Mouse (Mus musculus) forebrain, embryonic 16.5 days (tissue): ENCODE measurements around the gene Hes2. TPM values are rescaled to one million over a fixed set of nuclear protein-coding genes. Genes with fewer than 3 reads are reported as not detected.

Experiments used
- ATAC-seq: fragments of 200-750 bp; cut with Nextera tagmentation; 2 replicates; pipeline ENCODE4 v1.8.0; 2017; ENCODE audit warnings: mild to moderate bottlenecking, moderate library complexity
- H3K27ac ChIP-seq: fragments of 300-500 bp; sonication (generic); 2 replicates; pipeline ENCODE4 v1.5.1; 2014; ENCODE audit warnings: low read length, control low read depth
- H3K27me3 ChIP-seq: fragments of 300-500 bp; sonication (generic); replicated peaks from 2 replicates; pipeline ENCODE4 v1.6.1; 2014; ENCODE audit warnings: low read length; ENCODE audit not compliant: control insufficient read depth, insufficient read depth
- H3K36me3 ChIP-seq: fragments of 300-500 bp; sonication (generic); 2 replicates; pipeline ENCODE4 v1.6.1; 2014; ENCODE audit not compliant: control insufficient read depth, insufficient read depth
- H3K4me1 ChIP-seq: fragments of 300-500 bp; sonication (generic); replicated peaks from 2 replicates; pipeline ENCODE4 v1.6.1; 2014; ENCODE audit warnings: low read length; ENCODE audit not compliant: control insufficient read depth, insufficient read depth
- H3K4me2 ChIP-seq: fragments of 300-500 bp; sonication (generic); 2 replicates; pipeline ENCODE4 v1.6.1; 2014; ENCODE audit warnings: mild to moderate bottlenecking, low read length, control low read depth
- H3K4me3 ChIP-seq: fragments of 300-500 bp; sonication (generic); replicated peaks from 2 replicates; pipeline ENCODE4 v1.5.1; 2014; ENCODE audit warnings: mild to moderate bottlenecking, low read length, control low read depth
- H3K9ac ChIP-seq: fragments of 300-500 bp; sonication (generic); replicated peaks from 2 replicates; pipeline ENCODE4 v1.6.1; 2014; ENCODE audit warnings: low read depth, low read length, control low read depth
- H3K9me3 ChIP-seq: fragments of 300-500 bp; sonication (generic); 2 replicates; pipeline ENCODE4 v1.6.1; 2016; ENCODE audit warnings: low read length; ENCODE audit not compliant: control insufficient read depth
- WGBS: fragments of 180-500 bp; shearing (Covaris S2); extraction: QIAGEN DNeasy Blood & Tissue Kit; methylation state at CpG from one replicate; pipeline ENCODE4 v1.1.7; 2014; 5-methylcytosine and 5-hydroxymethylcytosine counted together
- polyA plus RNA-seq: library from polyadenylated mRNA; unstranded; fragments of >200 nt; fragmentation: Nextera tagmentation; extraction: Ambion mirVana; gene quantifications from 2 replicates; pipeline ENCODE4 v1.2.1, GENCODE M21; 2015

The Hes2 gene
- polyA plus RNA-seq, 1 experiment from 2014 or later = not detected

GRCm38 (mm10) chr4:152169103-152169502 lies 10.4 kb downstream of the Hes2 start:
- 81% methylated on average over 7 of the region's 7 CpGs for WGBS
- no peak overlapping the region for H3K9ac ChIP-seq
- 0 out of 2 replicates have a peak, but pooled peaks cover 3% of the 10 kb centered on the region for H3K4me1 ChIP-seq
- no peak overlapping the region for H3K4me2 ChIP-seq
- 0 out of 2 replicates have a peak, but pooled peaks cover 2% of the 10 kb centered on the region for H3K9me3 ChIP-seq
- no peak overlapping the region for H3K4me3 ChIP-seq
- H3K27ac ChIP-seq = no peak overlapping the region
- ATAC-seq = no peak
- no peaks in the 10 kb centered on the region; the same call in 1 of the 2 replicates for H3K27me3 ChIP-seq
- H3K36me3 ChIP-seq = no peaks in the 10 kb centered on the region

- ATAC-seq = no peak
- no peak overlapping the region for H3K4me2 ChIP-seq
- H3K9ac ChIP-seq = no peak overlapping the region
- H3K4me3 ChIP-seq = no peak overlapping the region
- no peaks in the 10 kb centered on the region for H3K36me3 ChIP-seq
- H3K4me1 ChIP-seq = 0 out of 2 replicates have a peak, but pooled peaks cover 3% of the 10 kb centered on the region
- WGBS = 86% methylated on average over 10 of the region's 10 CpGs
- no peak overlapping the region for H3K27ac ChIP-seq
- no peaks in the 10 kb centered on the region; the same call in 1 of the 2 replicates for H3K27me3 ChIP-seq
- H3K9me3 ChIP-seq = 0 out of 2 replicates have a peak, but pooled peaks cover 2% of the 10 kb centered on the region
These were observed 11.6 kb downstream of the Hes2 start for GRCm38 (mm10) chr4:152170286-152170685.

- H3K4me2 ChIP-seq = no peak overlapping the region
- H3K4me3 ChIP-seq = no peak overlapping the region
- no peaks in the 10 kb centered on the region for H3K36me3 ChIP-seq
- ATAC-seq = no peak
- no peak overlapping the region for H3K9ac ChIP-seq
- H3K27me3 ChIP-seq = peaks cover 2% of the 10 kb centered on the region
- H3K27ac ChIP-seq = no peak overlapping the region
- 0 out of 2 replicates have a peak, but pooled peaks cover 3% of the 10 kb centered on the region for H3K4me1 ChIP-seq
- 0 out of 2 replicates have a peak, but pooled peaks cover 2% of the 10 kb centered on the region for H3K9me3 ChIP-seq
- 90% methylated on average over 6 of the region's 6 CpGs for WGBS
These were observed 12.9 kb downstream of the Hes2 start for GRCm38 (mm10) chr4:152171543-152171942.

GRCm38 (mm10) chr4:152173041-152173440 lies 14.4 kb downstream of the Hes2 start:
- no peak for ATAC-seq
- 0 out of 2 replicates have a peak, but pooled peaks cover 2% of the 10 kb centered on the region for H3K9me3 ChIP-seq
- under 1% methylated on average over 5 of the region's 5 CpGs for WGBS
- no peaks in the 10 kb centered on the region for H3K36me3 ChIP-seq
- peaks cover 3% of the 10 kb centered on the region; the same call in 1 of the 2 replicates for H3K4me1 ChIP-seq
- H3K4me3 ChIP-seq = no peak overlapping the region
- no peak overlapping the region for H3K4me2 ChIP-seq
- no peak overlapping the region for H3K27ac ChIP-seq
- H3K9ac ChIP-seq = no peak overlapping the region
- H3K27me3 ChIP-seq = peaks cover 3% of the 10 kb centered on the region

- H3K9ac ChIP-seq = no peak overlapping the region
- H3K9me3 ChIP-seq = 0 out of 2 replicates have a peak, but pooled peaks cover 2% of the 10 kb centered on the region
- peaks cover 3% of the 10 kb centered on the region for H3K27me3 ChIP-seq
- no peak overlapping the region for H3K4me3 ChIP-seq
- WGBS = 83% methylated on average over 9 of the region's 9 CpGs
- H3K36me3 ChIP-seq = no peaks in the 10 kb centered on the region
- no peak for ATAC-seq
- no peak overlapping the region for H3K4me2 ChIP-seq
- no peak overlapping the region for H3K27ac ChIP-seq
- H3K4me1 ChIP-seq = peaks cover 6% of the 10 kb centered on the region; the same call in 1 of the 2 replicates
These were observed 15.3 kb downstream of the Hes2 start for GRCm38 (mm10) chr4:152173956-152174355.

GRCm38 (mm10) chr4:152176638-152177037 lies 18.0 kb downstream of the Hes2 start:
- peaks cover 3% of the 10 kb centered on the region for H3K27me3 ChIP-seq
- H3K4me3 ChIP-seq = no peak overlapping the region
- H3K4me1 ChIP-seq = peaks cover 19% of the 10 kb centered on the region
- ATAC-seq = no peak
- H3K27ac ChIP-seq = no peak overlapping the region
- no peak overlapping the region for H3K9ac ChIP-seq
- H3K9me3 ChIP-seq = 0 out of 2 replicates have a peak, but pooled peaks cover under 1% of the 10 kb centered on the region
- 82% methylated on average over 3 of the region's 3 CpGs for WGBS
- H3K4me2 ChIP-seq = no peak overlapping the region
- no peaks in the 10 kb centered on the region for H3K36me3 ChIP-seq

GRCm38 (mm10) chr4:152177174-152177536 lies 18.5 kb downstream of the Hes2 start:
- no peak for ATAC-seq
- no peaks in the 10 kb centered on the region for H3K9me3 ChIP-seq
- H3K4me2 ChIP-seq = peak overlapping the region; percentile 96
- WGBS = 69% methylated on average over 6 of the region's 6 CpGs
- no peaks in the 10 kb centered on the region for H3K36me3 ChIP-seq
- no peak overlapping the region for H3K27ac ChIP-seq
- H3K4me3 ChIP-seq = peak overlapping the region; percentile 88
- peak overlapping the region; percentile 90 for H3K9ac ChIP-seq
- peaks cover 3% of the 10 kb centered on the region for H3K27me3 ChIP-seq
- peaks cover 19% of the 10 kb centered on the region for H3K4me1 ChIP-seq

- peak; percentile 97 for ATAC-seq
These were observed 19.1 kb downstream of the Hes2 start, which contains the start of gene Acot7 for GRCm38 (mm10) chr4:152177537-152178343. TSS of gene Acot7 (plus strand) at chr4:152178134.

GRCm38 (mm10) chr4:152178344-152178864 lies 19.7 kb downstream of the Hes2 start:
- Histone ChIP-seq H3K9ac (peak overlapping the region; percentile 74), H3K9me3 (no peaks in the 10 kb centered on the region), H3K4me2 (peak overlapping the region; percentile 92), H3K4me1 (peaks cover 19% of the 10 kb centered on the region), H3K27me3 (peaks cover 3% of the 10 kb centered on the region), H3K27ac (no peak overlapping the region; the same call in 1 of the 2 replicates), H3K36me3 (no peaks in the 10 kb centered on the region), H3K4me3 (peak overlapping the region; percentile 88)
- under 1% methylated on average over 35 of the region's 35 CpGs for WGBS
- ATAC-seq = peak; percentile 70

More at GRCm38 (mm10) chr4:152177537-152178343, 19.1 kb downstream of the Hes2 start, which contains the start of gene Acot7:
- peak within 1 kb of the TSS; percentile 90 for H3K9ac ChIP-seq
- peak within 1 kb of the TSS; percentile 63 for H3K27ac ChIP-seq
- WGBS = under 1% methylated on average over 80 of the region's 108 CpGs
- peak within 1 kb of the TSS; percentile 96 for H3K4me2 ChIP-seq
- no peaks in the 10 kb centered on the region for H3K36me3 ChIP-seq
- H3K9me3 ChIP-seq = no peaks in the 10 kb centered on the region
- H3K4me3 ChIP-seq = peak within 1 kb of the TSS; percentile 88
- H3K27me3 ChIP-seq = peaks cover 3% of the 10 kb centered on the region
- peaks cover 19% of the 10 kb centered on the region for H3K4me1 ChIP-seq
